ENCODE assay signal across 8 mouse cellular contexts in the genomic region with DNA sequence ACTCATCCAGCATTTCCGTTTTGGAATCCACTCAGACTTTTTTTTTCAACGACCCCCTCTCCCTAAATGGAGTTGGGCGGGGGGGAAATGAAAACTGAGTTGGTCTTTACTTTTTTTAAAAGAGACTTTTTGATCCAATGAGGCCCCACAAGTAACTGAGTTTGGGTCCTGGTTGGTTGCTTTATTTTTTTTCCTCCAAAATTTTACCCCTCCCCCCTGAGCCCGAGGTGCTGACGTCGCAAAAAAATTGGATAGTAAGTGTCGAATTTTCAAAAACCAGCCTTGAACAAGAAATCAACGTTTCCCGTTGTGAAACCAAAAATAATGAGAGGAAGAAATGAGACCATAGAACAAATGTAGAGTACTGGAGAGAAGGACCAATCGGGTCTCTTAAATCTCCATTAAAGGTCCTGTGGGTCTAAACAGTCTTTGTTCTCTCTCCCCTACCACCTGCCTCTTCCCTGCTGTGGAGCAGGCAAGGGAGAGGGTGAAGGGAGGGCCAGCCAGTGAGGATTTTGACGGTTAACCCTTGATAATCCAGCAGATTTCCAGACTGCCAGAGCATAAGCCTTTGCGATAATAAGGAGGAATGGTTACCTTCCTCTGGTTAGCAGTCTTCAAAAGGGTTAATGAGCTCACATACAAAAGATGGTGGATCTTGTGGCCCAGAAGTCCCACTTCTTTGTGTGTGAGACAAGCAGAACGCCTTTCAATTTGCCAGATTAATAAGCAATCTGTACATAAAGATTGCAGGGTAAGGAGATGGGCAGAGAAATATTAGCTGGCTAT. TPM values are rescaled to one million over a fixed set of nuclear protein-coding genes. Genes with fewer than 3 reads are reported as not detected.
DNase-seq lines count a peak whose midpoint lies in the region; ATAC-seq and TF ChIP-seq lines count a peak whose summit lies in the region.

No protein-coding gene starts in this region.

- H3K9ac ChIP-seq in ES-Bruce4 (ENCODE audit: low read depth, poor library complexity, severe bottlenecking) = peak overlapping the region; percentile 97
- H3K9ac ChIP-seq in heart, embryonic 11.5 days (ENCODE audit: low read depth, low read length) = peak overlapping the region; percentile 99
- peak overlapping the region; percentile 96 for H3K9ac ChIP-seq in lung, embryonic 14.5 days

- TF ChIP-seq EP300 in ES-Bruce4 (IDR thresholded peaks at IDR 0.05; ENCODE audit: insufficient read depth, low read depth, low read length) = 0 out of 2 replicates have a peak, but pooled peaks have one; percentile 11

- TF ChIP-seq CTCF in ES-Bruce4 (IDR thresholded peaks at IDR 0.05; ENCODE audit: low read depth, low read length) = no peak
- no peak for TF ChIP-seq CTCF in lung, embryonic 14.5 days (IDR thresholded peaks at IDR 0.05; ENCODE audit: low read depth)

- H3K9me3 ChIP-seq in ES-Bruce4 (replicated peaks; ENCODE audit: control insufficient read depth, insufficient read depth, low read length, poor library complexity, severe bottlenecking) = no peaks in the 10 kb centered on the region
- H3K9me3 ChIP-seq in heart, embryonic 11.5 days (replicated peaks; ENCODE audit: control insufficient read depth, low read length) = no peaks in the 10 kb centered on the region
- no peaks in the 10 kb centered on the region for H3K9me3 ChIP-seq in lung, embryonic 14.5 days (ENCODE audit: low read depth, low read length)

- peaks cover 2% of the 10 kb centered on the region for H3K4me1 ChIP-seq in ES-Bruce4 (ENCODE audit: control insufficient read depth, insufficient read depth, low read length)
- H3K4me1 ChIP-seq in heart, embryonic 11.5 days (ENCODE audit: control insufficient read depth, insufficient read depth, low read length) = peaks cover 15% of the 10 kb centered on the region
- H3K4me1 ChIP-seq in lung, embryonic 14.5 days (ENCODE audit: insufficient read depth) = peaks cover 11% of the 10 kb centered on the region

- under 1% methylated on average over 13 of the region's 13 CpGs for whole genome bisulfite sequencing in heart, embryonic 11.5 days (ENCODE audit: insufficient replicate concordance)
- 0% methylated on average over 13 of the region's 13 CpGs for WGBS in lung, embryonic 14.5 days

- peak overlapping the region; percentile 98 for H3K4me2 ChIP-seq in heart, embryonic 11.5 days
- H3K4me2 ChIP-seq in lung, embryonic 14.5 days = peak overlapping the region; percentile 100

- no peak for ATAC-seq in heart, embryonic 11.5 days (replicated peaks; ENCODE audit: insufficient number of reproducible peaks, low FRiP score, low TSS enrichment)
- ATAC-seq in lung, embryonic 14.5 days (ENCODE audit: insufficient read depth) = no peak

- peak overlapping the region; percentile 89 for H3K27ac ChIP-seq in ES-Bruce4 (ENCODE audit: insufficient read depth, low read length)
- peak overlapping the region; percentile 93 for H3K27ac ChIP-seq in heart, embryonic 11.5 days (ENCODE audit: low read depth, low read length)
- peak overlapping the region; percentile 99 for H3K27ac ChIP-seq in lung, embryonic 14.5 days (ENCODE audit: low read depth)

- peaks cover 30% of the 10 kb centered on the region for H3K36me3 ChIP-seq in ES-Bruce4 (ENCODE audit: control insufficient read depth, insufficient read depth, low read length, poor library complexity, severe bottlenecking)
- H3K36me3 ChIP-seq in heart, embryonic 11.5 days (ENCODE audit: control insufficient read depth, insufficient read depth, low read length) = no peaks in the 10 kb centered on the region
- peaks cover 32% of the 10 kb centered on the region for H3K36me3 ChIP-seq in lung, embryonic 14.5 days (ENCODE audit: insufficient read depth)

- no peaks in the 10 kb centered on the region for H3K27me3 ChIP-seq in ES-Bruce4 (ENCODE audit: control insufficient read depth, insufficient read depth, low read length, poor library complexity, severe bottlenecking)
- H3K27me3 ChIP-seq in heart, embryonic 11.5 days (ENCODE audit: control insufficient read depth, insufficient read depth, low read length) = no peaks in the 10 kb centered on the region
- no peaks in the 10 kb centered on the region for H3K27me3 ChIP-seq in lung, embryonic 14.5 days (ENCODE audit: insufficient read depth, low read length)

- DNase-seq in 416B (ENCODE audit: low read depth) = peak; percentile 75
- DNase-seq in cerebellum, postnatal 36 days = peak; percentile 59 to 69
- DNase-seq in kidney, postnatal 10 days = peak; percentile 46
- peak; percentile 77 for DNase-seq in lung, embryonic 14.5 days
- peak; percentile 86 for DNase-seq in retina, embryonic 14.5 days (ENCODE audit: low spot score)
- no peak for DNase-seq in urinary bladder, adult 18-20 months (ENCODE audit: low spot score in 2 of 2)

- TF ChIP-seq POLR2A in ES-Bruce4 (IDR thresholded peaks at IDR 0.05; ENCODE audit: insufficient read depth, low read length) = peak; percentile 93

- H3K4me3 ChIP-seq in ES-Bruce4 (ENCODE audit: low read depth, low read length) = peak overlapping the region; percentile 99
- peak overlapping the region; percentile 86 for H3K4me3 ChIP-seq in heart, embryonic 11.5 days (ENCODE audit: low read depth, low read length)
- H3K4me3 ChIP-seq in lung, embryonic 14.5 days (ENCODE audit: low read depth, low read length) = peak overlapping the region; percentile 79

RNA-seq across cellular contexts. Expression of a gene that starts 1.4 kb away (rescaled TPM):
- polyA plus RNA-seq in ES-Bruce4 (2011; ENCODE audit: insufficient read depth, insufficient read length, low read depth, missing spikeins) = 54.0 and 58.7 TPM in 2 replicates
- 26.9 and 27.2 TPM in 2 replicates for polyA plus RNA-seq in heart, embryonic 11.5 days (2014; fragmentation: Nextera tagmentation; extraction: Ambion mirVana)
- 36.3 and 38.5 TPM in 2 replicates for polyA plus RNA-seq in lung, embryonic 14.5 days (2014; fragmentation: Nextera tagmentation; extraction: Ambion mirVana)

RNA-seq across cellular contexts. Expression of a gene that starts 1.5 kb away (rescaled TPM):
- 117 and 144 TPM in 2 replicates for polyA plus RNA-seq in ES-Bruce4 (2011; ENCODE audit: insufficient read depth, insufficient read length, low read depth, missing spikeins)
- polyA plus RNA-seq in heart, embryonic 11.5 days (2014; fragmentation: Nextera tagmentation; extraction: Ambion mirVana) = 77.7 and 83.9 TPM in 2 replicates
- polyA plus RNA-seq in lung, embryonic 14.5 days (2014; fragmentation: Nextera tagmentation; extraction: Ambion mirVana) = 84.5 and 89.1 TPM in 2 replicates

RNA-seq across cellular contexts. Expression of a gene that starts 7.8 kb away (rescaled TPM):
- 33.4 and 42.5 TPM in 2 replicates for polyA plus RNA-seq in ES-Bruce4 (2011; ENCODE audit: insufficient read depth, insufficient read length, low read depth, missing spikeins)
- 64.0 and 65.4 TPM in 2 replicates for polyA plus RNA-seq in heart, embryonic 11.5 days (2014; fragmentation: Nextera tagmentation; extraction: Ambion mirVana)
- 72.2 and 77.9 TPM in 2 replicates for polyA plus RNA-seq in lung, embryonic 14.5 days (2014; fragmentation: Nextera tagmentation; extraction: Ambion mirVana)

RNA-seq across cellular contexts. Expression of a gene that starts 20.4 kb away (rescaled TPM):
- 58.1 and 58.9 TPM in 2 replicates for polyA plus RNA-seq in ES-Bruce4 (2011; ENCODE audit: insufficient read depth, insufficient read length, low read depth, missing spikeins)
- 22.2 and 26.7 TPM in 2 replicates for polyA plus RNA-seq in heart, embryonic 11.5 days (2014; fragmentation: Nextera tagmentation; extraction: Ambion mirVana)
- 21.0 and 25.4 TPM in 2 replicates for polyA plus RNA-seq in lung, embryonic 14.5 days (2014; fragmentation: Nextera tagmentation; extraction: Ambion mirVana)

RNA-seq across cellular contexts. Expression of a gene that starts 38.0 kb away (rescaled TPM):
- polyA plus RNA-seq in ES-Bruce4 (2011; ENCODE audit: insufficient read depth, insufficient read length, low read depth, missing spikeins) = 533 and 573 TPM in 2 replicates
- polyA plus RNA-seq in heart, embryonic 11.5 days (2014; fragmentation: Nextera tagmentation; extraction: Ambion mirVana) = 23.8 and 25.9 TPM in 2 replicates
- polyA plus RNA-seq in lung, embryonic 14.5 days (2014; fragmentation: Nextera tagmentation; extraction: Ambion mirVana) = 40.8 and 42.9 TPM in 2 replicates

Comparison
In these comparisons a context has a peak if more than half of its experiments do, and no peak if none do; other contexts are left out.
1. DNase-seq: peak in 416B (single experiment), cerebellum, postnatal 36 days (2 of 2), kidney, postnatal 10 days (single experiment), lung, embryonic 14.5 days (single experiment) and retina, embryonic 14.5 days (single experiment); none in urinary bladder, adult 18-20 months (0 of 2).
2. Peak in every context shown above with its lines, with median percentiles within 50 percentile points of each other: H3K27ac ChIP-seq, H3K4me3 ChIP-seq and H3K9ac ChIP-seq.